Mouse (Mus musculus): Measurements from ENCODE around the gene Baiap2.

DNA sequence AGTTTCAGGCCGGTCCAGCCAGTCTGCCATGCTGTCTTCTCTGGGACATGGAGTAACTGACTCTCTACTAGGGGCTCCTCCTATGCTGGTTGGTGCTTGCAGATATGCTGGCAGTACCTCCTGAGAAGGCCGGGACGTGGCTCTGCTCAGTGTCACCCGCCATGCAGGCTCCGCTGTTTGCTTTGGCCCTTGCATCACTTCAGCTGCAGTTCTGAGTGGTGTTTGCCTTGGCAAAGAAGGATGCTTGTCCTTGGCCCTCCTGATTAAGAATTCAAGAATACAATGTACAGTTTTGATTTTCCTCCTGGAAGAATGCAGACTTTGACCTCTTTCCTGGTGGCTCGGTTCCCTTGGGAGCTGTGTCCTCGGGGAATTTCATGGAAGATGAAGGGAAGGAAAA, 2.8 kb downstream of the Baiap2 start:
- TF ChIP-seq CTCF (IDR thresholded peaks at IDR 0.05; ENCODE audit: borderline replicate concordance, insufficient read depth, low read length) (no peak), POLR2A (IDR thresholded peaks at IDR 0.05; ENCODE audit: low read depth, low read length) (no peak)
